Mouse (Mus musculus) intestine, postnatal 0 days (tissue): ENCODE data around the gene Pax8. TPM values are rescaled to one million over a fixed set of nuclear protein-coding genes. Genes with fewer than 3 reads are reported as not detected.

Source experiments
- ATAC-seq: fragments of 200-750 bp; cut with Nextera tagmentation; 2 replicates; pipeline ENCODE4 v1.8.0; 2017; ENCODE audit warnings: mild to moderate bottlenecking, moderate TSS enrichment, moderate library complexity
- H3K27ac ChIP-seq: fragments of 300-500 bp; sonication (generic); 2 replicates; pipeline ENCODE4 v1.5.1; 2014; ENCODE audit warnings: mild to moderate bottlenecking, low read depth, low read length, moderate library complexity
- H3K27me3 ChIP-seq: fragments of 300-500 bp; sonication (generic); replicated peaks from 2 replicates; pipeline ENCODE4 v1.6.1; 2014; ENCODE audit warnings: low read length, mixed read lengths; ENCODE audit not compliant: control insufficient read depth, insufficient read depth
- H3K36me3 ChIP-seq: fragments of 300-500 bp; sonication (generic); 2 replicates; pipeline ENCODE4 v1.6.1; 2014; ENCODE audit warnings: mild to moderate bottlenecking, moderate library complexity; ENCODE audit not compliant: control insufficient read depth, insufficient read depth
- H3K4me1 ChIP-seq: fragments of 300-500 bp; sonication (generic); replicated peaks from 2 replicates; pipeline ENCODE4 v1.6.1; 2014; ENCODE audit warnings: antibody characterized with exemption, low read length, mixed read lengths; ENCODE audit not compliant: control insufficient read depth, insufficient read depth
- H3K4me2 ChIP-seq: fragments of 300-500 bp; sonication (generic); replicated peaks from 2 replicates; pipeline ENCODE4 v1.6.1; 2014; ENCODE audit warnings: low read depth, mild to moderate bottlenecking, moderate library complexity
- H3K4me3 ChIP-seq: fragments of 300-500 bp; sonication (generic); 2 replicates; pipeline ENCODE4 v1.5.1; 2014; ENCODE audit warnings: low read depth, low read length
- H3K9ac ChIP-seq: fragments of 300-500 bp; sonication (generic); 2 replicates; pipeline ENCODE4 v1.6.1; 2014; ENCODE audit warnings: mild to moderate bottlenecking, low read depth, low read length
- H3K9me3 ChIP-seq: fragments of 300-500 bp; sonication (generic); 2 replicates; pipeline ENCODE4 v1.6.1; 2016; ENCODE audit warnings: mixed run types; ENCODE audit not compliant: control insufficient read depth
- CTCF ChIP-seq: sonication (generic); IDR thresholded peaks from 2 replicates; pipeline ENCODE4 v1.5.1; 2016; ENCODE audit warnings: low read depth, mild to moderate bottlenecking, control low read depth, antibody characterized with exemption, moderate library complexity
- WGBS: fragments of 180-500 bp; shearing (Covaris S2); extraction: QIAGEN DNeasy Blood & Tissue Kit; methylation state at CpG from one replicate; pipeline ENCODE4 v1.1.7; 2014; 5-methylcytosine and 5-hydroxymethylcytosine counted together
- polyA plus RNA-seq: library from polyadenylated mRNA; unstranded; fragments of >200 nt; fragmentation: Nextera tagmentation; extraction: Ambion mirVana; gene quantifications from 2 replicates; pipeline ENCODE4 v1.2.1, GENCODE M21; 2015

Pax8 gene
- polyA plus RNA-seq, 1 experiment from 2014 or later: 0.52 TPM

- no peak for ATAC-seq
- H3K4me2 ChIP-seq: no peak overlapping the region
Observed at GRCm38 (mm10) chr2:24413677-24414076, 61.7 kb downstream of the Pax8 start.

GRCm38 (mm10) chr2:24413172-24413571, 62.2 kb downstream of the Pax8 start:
- Histone ChIP-seq H3K36me3 (no peaks in the 10 kb centered on the region), H3K4me2 (no peak overlapping the region), H3K27me3 (no peaks in the 10 kb centered on the region), H3K9ac (no peak overlapping the region), H3K4me1 (no peaks in the 10 kb centered on the region), H3K9me3 (no peaks in the 10 kb centered on the region), H3K4me3 (no peak overlapping the region), H3K27ac (no peak overlapping the region)
- WGBS: 57% methylated on average over 3 of the region's 3 CpGs
- no peak for TF ChIP-seq CTCF
- ATAC-seq: no peak

More at GRCm38 (mm10) chr2:24413677-24414076, 61.7 kb downstream of the Pax8 start:
- TF ChIP-seq CTCF: no peak
- H3K4me3 ChIP-seq: no peak overlapping the region
- no peaks in the 10 kb centered on the region for H3K4me1 ChIP-seq
- no peak overlapping the region for H3K9ac ChIP-seq
- 97% methylated on average over 4 of the region's 4 CpGs for WGBS
- H3K27me3 ChIP-seq: no peaks in the 10 kb centered on the region
- no peaks in the 10 kb centered on the region for H3K36me3 ChIP-seq
- H3K9me3 ChIP-seq: no peaks in the 10 kb centered on the region
- H3K27ac ChIP-seq: no peak overlapping the region

- H3K4me1 ChIP-seq: peaks cover 3% of the 10 kb centered on the region; the same call in 1 of the 2 replicates
- 4% methylated on average over 2 of the region's 2 CpGs for WGBS
- no peak overlapping the region for H3K27ac ChIP-seq
- peaks cover 5% of the 10 kb centered on the region; the same call in 1 of the 2 replicates for H3K36me3 ChIP-seq
- H3K4me3 ChIP-seq: no peak overlapping the region
- peak; percentile 99 for TF ChIP-seq CTCF
- no peaks in the 10 kb centered on the region for H3K9me3 ChIP-seq
- ATAC-seq: peak; percentile 14; the same call in 1 of the 2 replicates
- no peak overlapping the region for H3K9ac ChIP-seq
- no peaks in the 10 kb centered on the region; the same call in 1 of the 2 replicates for H3K27me3 ChIP-seq
- no peak overlapping the region for H3K4me2 ChIP-seq
Observed at GRCm38 (mm10) chr2:24409166-24409565, 66.2 kb downstream of the Pax8 start.

GRCm38 (mm10) chr2:24407701-24408485, 67.5 kb downstream of the Pax8 start:
- no peaks in the 10 kb centered on the region for H3K9me3 ChIP-seq
- H3K4me1 ChIP-seq: peaks cover 3% of the 10 kb centered on the region; the same call in 1 of the 2 replicates
- TF ChIP-seq CTCF: no peak
- no peak overlapping the region for H3K27ac ChIP-seq
- no peak for ATAC-seq
- H3K4me3 ChIP-seq: no peak overlapping the region
- 64% methylated on average over 4 of the region's 4 CpGs for WGBS
- H3K4me2 ChIP-seq: no peak overlapping the region
- peaks cover 9% of the 10 kb centered on the region; the same call in 1 of the 2 replicates for H3K36me3 ChIP-seq
- no peak overlapping the region for H3K9ac ChIP-seq
- no peaks in the 10 kb centered on the region; the same call in 1 of the 2 replicates for H3K27me3 ChIP-seq

- no peak overlapping the region for H3K4me3 ChIP-seq
- WGBS: 16% methylated on average over 23 of the region's 23 CpGs
- H3K27me3 ChIP-seq: no peaks in the 10 kb centered on the region; the same call in 1 of the 2 replicates
- peak; percentile 75 for ATAC-seq
- peaks cover 12% of the 10 kb centered on the region; the same call in 1 of the 2 replicates for H3K36me3 ChIP-seq
- TF ChIP-seq CTCF: peak; percentile 97
- peaks cover 3% of the 10 kb centered on the region; the same call in 1 of the 2 replicates for H3K4me1 ChIP-seq
- no peak overlapping the region for H3K9ac ChIP-seq
- peak overlapping the region; percentile 45 for H3K4me2 ChIP-seq
- H3K9me3 ChIP-seq: no peaks in the 10 kb centered on the region
- H3K27ac ChIP-seq: no peak overlapping the region
Observed at GRCm38 (mm10) chr2:24405345-24406012, 69.9 kb downstream of the Pax8 start.

- no peak overlapping the region for H3K4me2 ChIP-seq
- H3K4me3 ChIP-seq: no peak overlapping the region
- peaks cover 7% of the 10 kb centered on the region; the same call in 1 of the 2 replicates for H3K36me3 ChIP-seq
- WGBS: 85% methylated on average over 3 of the region's 3 CpGs
- H3K9ac ChIP-seq: no peak overlapping the region
- peaks cover 3% of the 10 kb centered on the region; the same call in 1 of the 2 replicates for H3K4me1 ChIP-seq
- no peak overlapping the region for H3K27ac ChIP-seq
- H3K27me3 ChIP-seq: no peaks in the 10 kb centered on the region; the same call in 1 of the 2 replicates
- ATAC-seq: no peak
- TF ChIP-seq CTCF: no peak
- H3K9me3 ChIP-seq: no peaks in the 10 kb centered on the region
Observed at GRCm38 (mm10) chr2:24400711-24401110, 74.7 kb downstream of the Pax8 start.
